Mouse (Mus musculus) MEL (cell line): ENCODE data around the gene Prr3.
A peak's percentile ranks its signal among the peaks of the same experiment; 100 is the strongest.

Experiments used
- CHD1 ChIP-seq: IDR thresholded peaks from 2 replicates; pipeline ENCODE4 v1.6.1; 2012; ENCODE audit warnings: low read depth, mild to moderate bottlenecking, inconsistent platforms, low read length, improper control_type of control experiment
- ELF1 ChIP-seq: IDR thresholded peaks from 2 replicates; pipeline ENCODE4 v1.6.1; 2014; ENCODE audit warnings: low read depth, mild to moderate bottlenecking, inconsistent platforms, low read length, improper control_type of control experiment, moderate library complexity
- EP300 ChIP-seq, 2 experiments: IDR thresholded peaks; 2 replicates each; pipeline ENCODE4 v1.6.1; 2011; ENCODE audit warnings: improper control_type of control experiment in 2 of 2, low read length in 2 of 2, low read depth in 1 of 2, mild to moderate bottlenecking in 1 of 2
- MXI1 ChIP-seq: IDR thresholded peaks from 2 replicates; pipeline ENCODE4 v1.6.1; 2011; ENCODE audit warnings: mild to moderate bottlenecking, low read depth, low read length, improper control_type of control experiment
- SMC3 ChIP-seq: IDR thresholded peaks from 2 replicates; pipeline ENCODE4 v1.6.1; 2011; ENCODE audit warnings: low read depth, low read length, improper control_type of control experiment
- USF1 ChIP-seq: IDR thresholded peaks from 2 replicates; pipeline ENCODE4 v1.6.1; 2014; ENCODE audit warnings: low read depth, mild to moderate bottlenecking, inconsistent platforms, low read length, improper control_type of control experiment, moderate library complexity

DNA sequence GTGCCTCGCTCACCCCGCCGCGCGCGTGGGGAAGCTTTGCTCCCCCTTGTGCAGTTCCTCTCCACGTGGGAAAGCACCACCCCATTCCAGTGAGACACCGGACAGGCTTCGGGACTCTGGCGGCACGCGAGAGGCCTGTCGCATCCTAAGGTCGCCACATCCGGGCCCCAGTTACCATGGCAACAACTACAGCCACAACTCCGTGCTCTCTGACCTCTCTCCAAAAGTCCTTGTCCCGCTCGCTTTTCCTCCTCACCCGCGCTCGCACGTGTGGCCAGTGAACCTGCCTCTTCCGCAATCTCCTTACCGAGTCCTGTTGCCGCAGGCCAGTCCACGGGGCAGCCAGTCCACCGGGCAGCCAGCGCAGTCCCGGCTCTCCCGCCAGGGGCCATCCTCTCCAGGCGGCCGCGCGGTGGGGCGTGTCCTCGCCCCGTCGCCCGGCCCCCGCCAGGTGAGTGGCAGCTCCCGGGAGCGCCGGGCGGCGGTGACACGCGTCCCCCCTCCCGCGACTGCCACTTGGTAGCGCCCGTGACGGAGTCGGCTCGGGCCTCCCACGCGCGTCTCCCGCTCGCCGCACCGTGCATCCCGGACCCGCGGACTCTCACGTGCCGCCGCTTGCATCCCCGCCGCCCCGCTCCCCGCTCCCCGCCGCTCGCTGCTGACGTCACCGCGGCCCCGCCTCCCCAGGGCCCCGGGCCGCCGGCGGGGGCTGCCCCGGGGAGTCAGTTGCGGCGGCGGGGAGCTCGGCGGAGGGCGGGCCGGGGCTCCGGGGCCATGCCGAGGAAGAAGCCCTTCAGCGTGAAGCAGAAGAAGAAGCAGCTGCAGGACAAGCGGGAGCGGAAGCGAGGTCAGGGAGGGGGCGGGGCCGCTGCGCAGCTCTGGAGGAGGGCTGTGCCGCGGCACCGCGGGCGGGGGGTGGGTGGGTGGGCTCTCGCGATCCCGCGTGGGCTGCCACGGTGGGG lies at the start of gene Prr3, which contains the start of gene Gnl1:
- TF ChIP-seq ELF1 (no peak), SMC3 (no peak), EP300 (IDR thresholded peaks at IDR 0.05; ENCODE audit: low read depth in 1 of 2, low read length in 2 of 2) (no peak), USF1 (0 out of 2 replicates have a peak, but pooled peaks have one; percentile 31), CHD1 (no peak), MXI1 (peak; percentile 96)
